Mouse (Mus musculus) lung, postnatal 14 days (tissue): ENCODE measurements around the gene Sh3rf1.

Experiments used
- DNase-seq: peaks from one replicate; pipeline ENCODE4 v3.0.0; 2021

Gene Sh3rf1

GRCm38 (mm10) chr8:61223729-61224379 is at the start of gene Sh3rf1:
Sh3rf1 (plus strand) TSS chr8:61223872.
- peak; percentile 87 for DNase-seq

DNA sequence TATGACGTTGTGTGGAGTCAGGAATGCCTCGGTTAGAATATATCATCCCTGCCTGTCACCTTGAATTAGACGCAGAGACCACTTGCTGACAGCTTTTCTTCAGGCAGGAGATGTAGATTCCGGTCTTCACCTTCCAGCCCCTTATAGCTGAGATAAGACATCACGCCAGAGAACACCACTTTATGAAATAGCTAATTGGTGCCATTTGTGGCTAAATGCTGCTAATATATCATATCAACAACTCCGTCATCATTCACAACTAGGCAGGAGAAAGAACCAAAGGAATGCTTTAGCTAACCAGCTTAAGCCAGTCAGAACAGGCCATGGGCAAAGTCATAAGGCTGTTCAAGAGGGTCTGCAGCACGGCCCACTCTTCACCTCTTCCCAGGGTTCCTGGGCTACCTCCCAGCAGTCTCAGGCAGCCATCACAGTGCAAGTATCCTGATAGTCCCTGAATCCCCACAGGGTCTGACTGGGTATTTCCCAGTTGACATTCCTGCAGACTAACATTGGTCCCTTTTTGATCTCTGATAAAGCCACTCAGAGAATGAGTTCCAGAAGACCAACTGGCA is 49.7 kb upstream of the Sh3rf1 start:
- DNase-seq: no peak

DNA sequence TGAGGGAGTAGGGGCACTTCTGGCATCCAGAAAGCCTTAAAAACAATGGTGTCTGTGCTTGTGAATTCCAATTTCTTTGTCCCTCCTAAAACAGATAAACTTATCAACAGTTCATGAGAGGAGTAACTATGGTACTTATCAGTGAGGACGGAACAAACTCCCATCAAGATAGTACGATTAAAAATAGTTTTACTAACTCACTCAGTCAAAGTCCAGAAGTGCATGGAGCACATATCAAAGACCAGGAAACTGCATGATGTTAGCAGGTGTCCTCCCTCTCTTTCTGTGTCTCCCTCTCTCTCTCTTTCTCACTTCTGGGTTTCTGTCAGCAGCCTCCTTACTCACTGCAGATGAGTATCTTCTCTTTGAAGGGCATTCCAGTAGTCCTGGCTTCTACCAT is 47.8 kb upstream of the Sh3rf1 start:
- no peak for DNase-seq

DNA sequence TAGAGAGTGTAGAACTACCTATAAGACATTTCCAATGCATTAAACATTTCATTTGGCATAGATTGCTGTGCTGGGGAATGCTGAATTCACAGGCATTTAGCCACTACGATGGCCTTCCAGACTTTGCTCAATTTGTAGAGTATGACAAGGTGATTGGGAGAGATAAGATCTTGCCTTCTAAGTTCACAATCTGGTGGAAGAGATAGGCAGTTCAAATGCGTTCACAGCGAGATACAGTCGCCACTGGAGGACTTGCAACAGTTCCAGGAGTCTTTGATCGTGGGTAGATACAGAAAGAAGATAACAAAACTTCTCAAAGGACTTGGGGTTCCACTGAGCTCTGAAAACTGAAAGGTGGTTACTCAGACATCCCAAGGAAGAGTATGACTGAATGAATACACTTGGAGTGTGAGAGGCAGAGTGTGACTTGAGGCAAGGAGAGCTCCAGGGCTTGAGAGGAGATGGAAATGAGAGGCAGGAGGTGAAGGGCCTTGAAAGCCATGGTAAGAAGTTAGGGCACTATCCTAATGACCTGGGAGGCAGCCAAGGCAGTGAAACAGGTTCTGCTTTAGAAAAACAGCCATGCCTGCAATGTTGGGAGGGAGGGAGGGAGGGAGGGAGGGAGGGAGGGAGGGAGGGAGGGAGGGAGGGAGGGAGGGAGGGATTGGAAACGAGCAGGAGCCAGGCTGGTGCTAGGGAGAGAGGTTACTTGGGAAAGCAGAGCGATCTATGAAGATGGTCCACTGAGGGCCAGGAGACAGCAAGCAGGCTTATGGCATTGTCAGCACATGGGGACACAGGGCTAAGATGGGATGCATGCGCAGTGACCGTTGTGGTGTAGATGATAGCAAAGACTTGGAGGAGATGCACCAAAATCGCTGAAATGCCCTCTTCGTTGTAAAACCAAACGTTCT is 45.7 kb upstream of the Sh3rf1 start:
- no peak for DNase-seq

DNA sequence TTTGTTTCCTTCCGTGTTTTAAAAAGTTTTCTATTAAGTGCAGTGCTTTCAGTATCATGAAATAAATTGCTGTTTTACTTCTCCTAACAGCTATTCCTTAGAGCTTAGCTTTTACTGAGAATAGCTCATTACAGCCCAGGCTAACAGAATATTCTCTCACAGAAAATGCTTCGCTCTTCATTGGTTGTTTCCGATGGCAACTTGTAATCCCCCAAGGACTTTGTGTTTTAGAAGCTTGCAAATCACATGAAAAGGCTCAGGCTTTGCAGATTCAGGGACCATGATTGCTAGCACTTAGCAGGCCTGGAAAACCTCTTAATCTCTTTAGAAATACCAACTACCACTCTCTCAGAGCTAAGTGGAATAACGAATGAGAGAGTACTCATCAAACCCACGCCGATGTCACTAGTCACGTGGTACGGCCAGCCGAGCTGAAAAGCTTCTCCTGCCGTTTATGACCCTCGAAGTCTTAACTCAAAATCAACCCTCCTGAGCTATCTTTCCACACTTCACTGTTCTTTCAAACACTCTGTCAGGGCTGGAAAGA is 45.0 kb upstream of the Sh3rf1 start:
- no peak for DNase-seq

DNA sequence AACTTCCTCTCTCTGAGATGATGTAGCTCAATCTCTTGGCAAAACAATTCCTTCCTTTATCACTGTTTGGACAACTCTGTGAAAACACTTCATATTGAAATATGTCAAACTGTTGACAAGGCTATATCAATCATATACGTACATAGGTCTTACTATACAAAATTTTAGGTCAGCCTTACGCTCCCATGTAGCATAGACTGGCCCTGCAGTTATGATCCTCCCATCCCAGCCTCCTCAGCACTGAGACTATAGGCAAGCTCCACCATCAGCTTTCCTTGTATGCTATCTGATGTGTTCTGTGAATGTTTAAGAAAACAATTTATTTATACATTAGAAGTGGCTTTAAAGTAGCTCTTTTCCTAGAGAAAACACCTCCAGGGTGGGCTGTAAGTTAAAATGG is 42.1 kb upstream of the Sh3rf1 start:
- DNase-seq: no peak

- no peak for DNase-seq
Observed at GRCm38 (mm10) chr8:61182020-61182419, 41.7 kb upstream of the Sh3rf1 start.

DNA sequence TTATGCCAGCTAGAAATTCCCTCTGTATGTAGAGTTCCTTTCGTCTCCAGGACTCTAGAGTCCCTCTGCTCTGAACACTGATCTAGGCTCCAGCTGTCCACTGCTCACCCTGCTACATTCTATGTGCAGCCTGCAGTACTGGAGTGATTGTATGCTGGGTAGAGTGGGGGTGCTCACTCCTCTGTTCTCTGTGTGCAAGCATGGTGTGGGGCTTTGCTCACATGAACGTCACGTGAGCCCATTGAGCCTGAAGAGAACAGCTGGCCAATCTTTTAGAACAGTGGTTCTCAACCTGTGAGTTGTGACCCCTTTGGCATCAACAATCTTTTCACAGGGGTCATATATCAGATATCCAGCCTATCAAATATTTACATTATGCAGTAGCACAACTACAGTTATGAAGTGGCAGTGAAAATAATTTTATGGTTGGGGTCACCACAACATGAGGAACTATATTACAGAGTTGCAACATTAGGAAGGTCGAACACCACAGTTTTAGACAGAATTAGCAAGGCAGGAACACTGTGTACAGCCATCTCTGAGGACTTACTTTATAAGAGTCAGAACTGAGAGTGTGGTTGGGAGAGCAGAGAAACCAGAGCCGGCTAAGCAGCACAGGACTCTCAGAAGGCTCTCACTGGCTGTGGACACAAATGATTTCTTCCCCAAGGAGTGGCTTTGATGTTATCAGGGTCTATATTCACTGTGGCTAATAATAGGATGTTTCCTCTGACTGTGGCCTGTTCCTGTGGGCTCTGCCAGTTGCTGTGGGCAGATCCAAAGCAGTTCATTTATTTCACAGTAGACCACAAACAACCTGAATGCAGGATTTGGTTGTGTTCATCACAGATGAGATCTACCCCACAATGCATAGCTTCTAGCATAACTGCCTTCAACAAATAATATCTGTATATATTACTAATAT is 38.1 kb upstream of the Sh3rf1 start:
- no peak for DNase-seq

DNA sequence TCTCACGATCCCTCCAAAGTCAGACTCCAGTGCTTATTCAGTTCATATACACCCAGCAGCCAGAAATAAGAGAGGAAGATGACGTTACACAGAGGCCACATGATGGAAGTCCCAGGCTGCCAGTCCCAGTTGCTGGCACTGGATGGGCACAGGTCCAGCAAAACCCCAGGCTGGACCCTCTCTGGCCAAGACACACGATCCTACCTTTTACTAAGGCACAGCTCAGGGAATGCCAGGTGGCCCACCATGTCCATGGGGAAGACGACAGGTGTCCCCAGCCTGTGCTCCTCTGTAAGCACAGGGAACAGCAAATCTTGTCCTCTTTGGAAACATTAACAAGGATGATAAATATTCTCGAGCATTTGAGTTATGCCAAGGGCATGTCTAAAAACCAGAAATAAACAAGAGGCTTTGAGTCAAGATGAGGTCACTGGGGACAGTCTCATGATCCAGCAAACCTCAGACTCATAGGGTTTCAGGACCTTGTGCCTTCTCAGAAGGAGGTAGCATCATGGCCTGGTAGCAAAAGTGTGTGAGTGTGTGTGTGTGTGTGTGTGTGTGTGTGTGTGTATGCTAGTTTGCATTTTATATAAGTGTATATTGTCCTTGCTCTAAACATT is 29.3 kb upstream of the Sh3rf1 start:
- no peak for DNase-seq

DNA sequence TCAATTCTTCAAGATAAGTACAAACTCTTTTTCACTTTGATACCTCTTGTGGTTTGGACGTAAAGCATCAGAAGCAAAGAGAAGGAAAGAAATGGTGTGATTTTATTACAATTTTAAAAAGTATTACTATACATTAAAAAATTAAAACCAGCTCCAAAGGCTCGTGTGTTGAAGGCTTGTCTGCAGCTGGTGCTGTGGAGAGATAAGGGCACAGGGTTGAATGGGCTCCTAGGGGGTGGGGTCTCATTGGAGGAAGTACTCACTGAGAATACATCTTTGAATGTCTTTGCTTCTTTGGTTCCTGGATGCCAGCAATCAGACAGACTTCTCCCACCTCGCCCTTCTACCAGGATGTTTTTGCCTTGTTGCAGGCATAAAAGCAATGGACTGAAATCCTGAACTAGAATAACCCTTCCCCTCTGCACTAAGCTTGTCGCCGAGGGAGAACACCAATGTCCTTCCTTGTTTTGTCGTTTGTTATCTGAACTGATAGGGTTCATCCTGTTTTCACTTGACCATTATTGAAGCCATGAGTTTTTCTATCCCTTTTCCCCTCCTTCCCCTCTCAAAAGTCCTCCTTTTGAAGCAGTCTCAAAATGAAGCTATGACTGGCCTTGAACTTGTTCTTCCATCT is 23.3 kb upstream of the Sh3rf1 start:
- no peak for DNase-seq

DNA sequence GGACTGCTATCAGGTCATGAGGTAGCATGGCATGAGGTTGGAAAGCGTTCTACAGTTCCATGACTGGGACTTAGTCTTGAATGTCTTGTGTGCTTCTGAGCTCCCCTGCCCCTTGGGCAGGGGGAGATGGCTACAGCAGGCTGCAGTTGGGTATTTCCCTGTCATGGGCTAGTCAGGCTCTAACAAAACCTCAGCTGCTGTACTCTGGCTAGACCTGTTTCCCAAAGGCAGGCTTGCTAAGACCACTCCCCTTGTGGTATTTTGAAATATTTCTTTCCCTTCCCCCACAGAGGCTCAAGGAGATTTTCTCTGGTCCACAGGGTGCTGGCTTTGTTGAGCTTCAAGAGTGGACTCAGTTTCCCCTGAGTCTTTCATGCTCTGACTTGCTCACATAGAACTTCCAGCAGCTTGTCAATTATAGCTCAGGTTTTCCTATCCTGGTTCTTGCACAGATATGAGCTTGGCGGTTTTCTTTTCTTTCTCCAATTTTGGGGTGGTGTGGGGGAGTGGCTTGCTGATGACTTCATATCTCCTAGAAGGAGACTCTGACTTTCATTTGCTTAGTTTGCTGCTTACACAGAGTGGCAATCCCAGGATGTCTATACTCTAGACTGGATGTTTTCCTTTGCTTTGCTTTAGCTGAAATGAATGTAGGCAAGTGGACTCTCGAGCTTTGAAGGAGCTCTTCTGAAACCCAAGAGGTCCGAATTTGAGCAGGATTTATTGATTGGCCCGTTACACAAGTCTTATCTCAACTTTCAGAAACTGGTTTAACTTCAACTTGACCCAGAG is 20.4 kb upstream of the Sh3rf1 start:
- DNase-seq: peak; percentile 31

DNA sequence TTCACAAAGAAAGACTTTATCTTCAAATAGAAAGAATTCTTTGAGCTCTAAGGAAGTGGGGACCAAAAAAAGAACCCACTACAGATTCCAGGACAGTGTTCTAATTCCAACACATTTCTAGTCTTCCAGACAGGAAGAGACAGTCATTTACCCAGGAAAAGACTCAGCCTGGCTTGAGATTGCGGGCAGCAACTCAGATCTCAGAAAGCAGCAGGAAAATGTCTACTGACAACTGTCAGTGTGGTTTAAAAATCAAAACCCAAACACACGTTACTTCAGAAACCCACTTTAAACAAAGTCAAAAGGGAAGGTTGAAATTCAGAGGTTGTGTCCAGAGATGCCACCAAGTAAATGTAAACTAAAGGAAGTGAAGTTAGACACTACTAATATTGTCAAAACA is 16.8 kb upstream of the Sh3rf1 start:
- DNase-seq: no peak

- DNase-seq: no peak
Observed at GRCm38 (mm10) chr8:61207636-61208035, 16.0 kb upstream of the Sh3rf1 start.

GRCm38 (mm10) chr8:61208719-61209118 is 15.0 kb upstream of the Sh3rf1 start:
- DNase-seq: no peak

DNA sequence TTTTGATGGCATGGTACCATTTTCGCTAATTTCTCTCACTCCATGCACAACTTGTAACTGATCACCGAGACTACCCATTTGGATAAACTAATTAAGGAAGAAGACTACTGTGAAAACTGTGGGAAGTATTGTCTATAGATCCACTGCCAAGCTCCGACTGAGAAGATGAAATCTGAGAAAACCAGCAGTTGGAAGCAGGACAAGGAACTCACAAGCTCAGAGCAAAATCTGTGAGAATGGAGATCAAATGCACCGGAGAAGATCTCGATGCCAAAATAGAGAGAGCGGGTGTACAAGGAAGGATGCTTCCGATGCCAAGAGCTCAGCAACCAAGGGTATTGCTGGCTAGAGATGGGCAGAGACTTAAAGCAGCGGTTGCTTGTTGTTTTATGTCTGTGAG is 12.8 kb upstream of the Sh3rf1 start:
- DNase-seq: no peak

DNA sequence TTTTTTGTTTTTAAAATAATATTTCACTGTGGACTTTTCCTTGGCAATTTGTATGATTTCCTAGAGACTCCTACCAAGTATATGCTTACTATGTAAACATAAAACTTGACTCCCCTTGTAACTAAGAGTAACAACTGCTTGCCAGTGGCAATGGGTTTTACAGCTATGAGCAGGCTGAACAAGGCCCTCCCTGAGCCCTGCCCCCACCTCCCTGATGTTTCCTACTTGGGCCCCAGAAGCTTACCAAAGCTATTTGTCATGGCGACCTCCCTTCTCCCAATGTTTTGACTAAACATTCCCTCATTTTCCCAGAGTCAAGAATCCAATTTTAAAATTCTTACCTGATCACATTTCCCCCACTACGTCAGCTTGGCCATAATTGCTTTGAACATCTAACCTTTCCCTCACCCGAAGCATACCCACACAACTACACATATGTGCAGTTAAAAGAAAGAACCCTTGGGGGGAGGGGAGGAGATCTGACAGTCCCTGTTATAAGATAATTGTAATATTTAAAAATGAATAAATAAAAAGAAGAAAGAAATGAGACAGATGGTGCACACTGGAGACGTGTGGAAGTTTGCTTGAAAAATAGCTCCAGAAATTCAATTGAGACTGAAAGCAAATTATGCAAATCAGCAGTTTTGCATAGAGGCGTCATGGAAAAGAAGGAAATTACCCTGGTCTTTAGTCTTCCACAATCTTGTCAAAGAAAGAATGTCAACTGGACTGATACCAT is 8.4 kb upstream of the Sh3rf1 start:
- no peak for DNase-seq

GRCm38 (mm10) chr8:61217017-61217416 is 6.7 kb upstream of the Sh3rf1 start:
- no peak for DNase-seq

DNA sequence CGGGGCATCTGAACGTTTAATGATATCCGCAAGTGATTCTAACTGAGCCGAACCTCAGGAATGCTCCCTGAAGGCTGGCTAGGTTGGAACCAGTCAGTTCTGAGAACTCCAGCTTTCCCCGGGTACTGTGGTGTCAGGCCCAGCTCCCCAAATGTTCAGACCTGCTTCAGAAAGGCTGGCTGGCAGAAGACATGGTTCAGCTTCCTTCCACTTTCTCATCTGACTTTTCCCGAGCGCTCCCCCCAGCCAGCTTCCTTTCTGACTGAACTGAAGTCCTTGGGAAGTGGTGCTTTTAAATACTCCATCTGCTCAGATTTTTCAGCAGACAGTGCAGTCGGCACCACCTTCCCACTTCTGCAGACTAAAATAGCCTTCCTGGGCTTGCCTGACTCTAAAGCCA is 6.2 kb upstream of the Sh3rf1 start:
- DNase-seq: peak; percentile 17

DNA sequence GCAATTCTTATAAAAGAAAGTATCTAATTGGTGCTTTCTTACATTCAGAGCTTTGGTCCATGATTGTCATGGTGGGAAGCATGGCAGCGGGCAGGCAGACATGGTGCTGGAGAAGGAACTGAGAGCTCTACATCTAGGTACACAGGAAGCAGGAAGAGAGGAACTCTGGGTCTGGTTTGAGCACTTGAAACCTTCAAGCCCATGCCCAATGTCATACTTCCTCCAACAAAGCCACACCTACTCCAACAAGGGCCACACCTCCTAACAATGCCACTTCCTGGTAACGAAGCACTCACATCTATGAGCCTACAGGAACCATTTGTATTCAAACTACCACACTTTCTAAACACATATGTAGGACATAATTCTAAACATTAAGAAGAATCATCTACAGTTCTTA is 5.2 kb upstream of the Sh3rf1 start:
- no peak for DNase-seq

- DNase-seq: no peak
Observed at GRCm38 (mm10) chr8:61223283-61223682, 389 bp upstream of the Sh3rf1 start.
